Mouse (Mus musculus) megakaryocyte, adult 5-6 weeks (primary cell): ENCODE measurements around the gene Pgc. TPM values are rescaled to one million over a fixed set of nuclear protein-coding genes. Genes with fewer than 3 reads are reported as not detected.
A peak's percentile ranks its signal among the peaks of the same experiment; 100 is the strongest.

Experiments
- ATAC-seq: 2 replicates; pipeline ENCODE4 v1.8.0; 2016; ENCODE audit warnings: mild to moderate bottlenecking, inconsistent platforms; ENCODE audit not compliant: poor library complexity, severe bottlenecking
- total RNA-seq, 2 experiments: library from RNA; stranded (forward) in 1 of 2; stranded (reverse) in 1 of 2; fragments of 153-499, 151-499 nt in 1 of 2; fragments of 221-1000, 200-1000 nt in 1 of 2; gene quantifications; 2 replicates each; pipeline versions ENCODE4 v1.2.3 to v1.2.4; 2015 to 2017

The Pgc gene
- total RNA-seq, 2 experiments from 2014 or later = not detected

DNA sequence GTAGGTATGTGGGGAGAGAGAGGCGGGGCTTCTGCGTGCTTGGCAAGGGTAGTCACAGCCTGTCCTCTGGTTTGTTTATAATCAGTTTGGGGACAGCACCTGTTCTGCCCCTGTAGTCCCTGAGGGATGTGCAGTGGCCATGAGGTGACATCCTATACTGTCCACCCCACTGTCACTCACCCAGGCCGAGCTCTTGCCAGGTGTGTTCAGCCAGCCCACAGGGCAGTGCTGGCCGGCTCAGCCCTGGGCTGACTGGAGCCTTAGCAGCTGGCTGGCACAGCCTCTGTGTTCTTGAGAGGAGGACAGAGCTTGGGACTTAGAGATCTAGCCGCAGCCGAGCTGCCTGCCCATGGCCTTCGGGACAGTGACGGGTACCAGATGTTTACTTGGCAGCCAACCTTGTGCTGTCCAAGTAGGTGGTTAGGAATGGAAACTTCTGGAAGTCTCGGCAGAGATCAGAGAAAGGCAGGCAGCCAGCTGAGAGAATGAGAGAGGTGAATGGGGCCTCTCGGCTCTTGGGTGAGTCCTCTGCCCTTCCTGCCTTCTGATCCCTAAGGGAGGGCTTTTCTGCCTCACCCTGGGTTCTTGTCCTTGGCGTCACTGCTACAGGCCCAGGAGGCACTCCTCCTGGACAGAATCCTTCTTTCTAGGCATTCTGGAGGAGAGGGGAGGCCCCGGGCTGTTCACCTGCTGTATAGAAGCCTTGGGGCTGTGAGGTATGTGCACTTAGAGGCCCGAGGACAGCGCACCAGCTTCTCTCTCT, 22.3 kb downstream of the Pgc start:
- no peak for ATAC-seq

DNA sequence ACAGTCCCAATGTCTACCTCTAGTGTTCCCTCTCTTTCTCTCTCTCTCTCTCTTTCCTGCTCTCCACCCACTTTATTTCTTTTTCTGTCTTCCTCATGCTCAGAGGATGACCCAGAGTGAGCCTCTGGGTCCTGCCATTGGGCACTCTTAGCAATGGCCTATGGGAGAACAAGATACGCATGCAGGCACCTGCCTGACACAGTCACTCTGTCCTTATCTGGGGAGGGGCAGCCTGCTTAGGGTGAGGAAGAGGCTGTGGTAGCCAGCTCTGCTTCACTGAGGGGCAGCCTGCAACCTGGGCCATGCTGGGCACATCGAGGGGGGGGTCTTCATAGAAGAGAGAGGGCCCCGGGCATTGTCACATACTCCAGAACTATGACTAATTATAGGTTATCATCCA, 23.0 kb downstream of the Pgc start:
- no peak for ATAC-seq

DNA sequence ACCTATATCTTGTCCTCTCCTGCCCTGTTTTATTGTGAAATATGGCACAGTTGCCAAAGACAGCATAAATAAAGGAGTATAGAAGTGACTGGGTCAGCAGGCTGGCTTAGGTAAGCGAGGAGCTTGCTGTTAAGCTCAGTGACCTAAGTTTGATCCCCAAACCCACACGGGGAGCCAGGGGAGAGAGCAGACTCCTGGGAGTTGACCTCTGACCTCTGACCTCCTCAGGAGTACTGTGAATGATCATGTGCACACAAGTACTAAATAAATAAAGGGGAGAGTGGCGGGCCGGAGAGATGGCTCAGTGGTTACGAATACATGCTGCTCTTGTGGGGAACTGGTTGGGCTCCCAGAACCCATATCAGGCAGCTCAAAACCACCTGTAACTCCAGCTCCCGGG, 23.5 kb downstream of the Pgc start:
- no peak for ATAC-seq

DNA sequence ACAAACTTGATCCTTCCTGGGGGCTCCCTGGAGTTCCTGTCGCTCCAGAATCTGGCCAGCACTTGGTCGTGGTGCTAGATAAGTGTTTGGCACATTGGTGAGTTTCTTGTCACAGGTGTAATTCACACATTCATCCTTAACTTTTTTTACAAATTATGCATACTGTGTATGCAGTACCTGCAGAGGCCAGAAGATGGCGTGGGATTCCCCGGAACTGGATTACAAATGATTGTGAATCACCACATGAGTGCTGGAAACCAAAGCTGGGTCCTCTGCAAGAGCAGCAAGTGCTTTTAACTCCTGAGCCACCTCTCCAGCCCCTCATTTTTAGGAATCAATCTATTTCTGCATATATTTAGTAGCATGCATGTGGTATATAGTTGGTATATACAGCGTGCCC, 25.2 kb downstream of the Pgc start:
- ATAC-seq = no peak

- no peak for ATAC-seq
These were observed 26.6 kb downstream of the Pgc start for GRCm38 (mm10) chr17:47753130-47753775.

- peak; percentile 98 for ATAC-seq
These were observed 27.6 kb downstream of the Pgc start for GRCm38 (mm10) chr17:47754246-47754645.

DNA sequence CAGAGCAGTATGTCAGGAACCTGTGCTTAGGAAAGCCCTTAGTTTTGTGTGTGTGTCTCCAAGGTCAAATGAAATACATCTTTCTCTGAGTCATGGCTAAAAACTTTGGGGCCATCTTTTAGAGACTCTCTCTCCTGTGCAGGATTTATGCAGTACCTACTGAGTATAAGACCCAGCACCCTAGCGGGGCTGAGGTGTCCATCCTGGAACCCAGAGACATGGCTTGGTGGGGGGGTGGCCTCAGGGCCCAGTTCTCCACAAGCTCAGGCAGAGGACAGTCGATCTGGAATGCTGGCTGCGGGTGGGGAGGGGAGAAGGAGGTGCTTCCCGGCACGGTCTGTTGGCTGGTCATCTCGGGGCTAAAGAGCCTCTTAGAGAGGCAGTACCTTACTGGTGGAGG, 29.7 kb downstream of the Pgc start:
- ATAC-seq = no peak

GRCm38 (mm10) chr17:47757056-47757610, 30.5 kb downstream of the Pgc start:
- ATAC-seq = no peak

DNA sequence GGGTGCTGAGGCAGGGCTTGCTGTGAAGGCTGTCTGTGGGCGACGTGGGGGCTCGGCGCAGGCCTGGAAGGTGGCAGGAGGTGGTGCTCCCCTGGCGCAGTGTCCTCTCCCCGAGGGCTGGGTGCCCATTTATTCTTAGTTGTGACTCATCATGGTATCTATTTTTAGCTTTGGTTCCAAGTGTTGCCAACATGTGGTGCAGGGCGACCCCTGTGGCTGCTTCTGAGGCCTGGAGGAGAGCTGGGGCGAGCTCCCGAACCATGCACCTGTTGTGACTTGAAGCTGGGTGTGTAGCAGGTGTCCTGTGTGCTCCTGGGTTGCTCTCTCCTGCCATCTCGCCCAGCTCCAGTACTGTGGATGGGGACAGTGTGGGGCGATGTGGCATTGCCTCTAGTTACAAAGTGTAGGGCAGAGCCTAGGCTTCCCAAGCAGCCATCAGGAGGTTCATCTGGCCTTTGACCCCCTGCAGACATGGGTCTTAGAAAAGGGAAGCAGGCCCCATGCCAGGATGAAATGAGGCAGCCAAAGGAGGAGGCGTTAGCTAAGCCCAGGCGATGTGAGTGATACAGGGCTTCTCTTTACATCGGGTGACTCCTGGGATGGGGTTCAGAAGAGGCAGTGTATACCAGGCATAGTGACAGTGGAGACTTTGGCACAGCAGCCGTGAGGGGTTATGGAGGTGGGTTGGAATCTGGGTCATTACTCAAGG, 33.2 kb downstream of the Pgc start:
- peak; percentile 66 for ATAC-seq

- ATAC-seq = no peak
These were observed 35.4 kb downstream of the Pgc start for GRCm38 (mm10) chr17:47762028-47762427.

DNA sequence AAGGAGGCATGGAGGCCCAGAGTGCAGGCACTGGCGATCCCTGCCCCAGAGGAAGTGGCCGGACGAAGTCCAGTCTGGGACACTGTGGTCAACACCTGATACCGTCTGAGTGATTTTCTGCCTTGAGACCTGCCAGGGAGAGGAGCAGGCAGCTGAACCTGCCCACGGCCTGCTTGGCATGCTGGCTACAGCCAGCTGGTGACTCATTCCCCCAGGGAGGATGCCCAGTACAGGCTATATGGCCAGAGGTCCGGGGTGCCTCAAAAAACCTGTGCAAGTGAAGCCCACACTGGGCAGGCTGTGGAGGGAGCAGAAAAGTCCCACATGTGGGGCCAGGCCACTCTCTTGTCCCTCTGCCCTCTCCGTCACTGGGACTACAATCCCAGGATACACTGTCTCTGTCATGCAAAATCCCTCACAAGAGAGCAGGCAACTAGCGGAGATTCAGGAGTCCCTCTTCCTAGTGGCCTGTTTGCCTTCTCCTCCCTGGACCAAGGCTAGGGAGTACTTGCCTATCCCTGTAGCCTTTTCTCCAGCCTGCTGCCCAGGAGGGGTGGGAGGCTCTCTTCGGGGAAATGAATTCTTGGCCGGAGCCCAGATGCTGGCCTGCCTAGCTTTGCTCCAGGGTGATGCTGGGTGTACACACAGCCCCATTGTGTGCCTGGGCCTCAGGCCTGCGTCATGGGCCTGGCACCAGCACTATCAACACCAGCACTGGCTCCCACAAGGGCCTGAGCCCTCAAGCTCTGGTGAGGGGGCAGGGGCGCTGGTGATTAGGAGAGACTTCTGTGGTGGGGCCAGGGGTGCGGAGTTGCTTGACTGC, 36.1 kb downstream of the Pgc start:
- ATAC-seq = no peak

- ATAC-seq = no peak
These were observed 39.3 kb downstream of the Pgc start for GRCm38 (mm10) chr17:47765986-47766385.

DNA sequence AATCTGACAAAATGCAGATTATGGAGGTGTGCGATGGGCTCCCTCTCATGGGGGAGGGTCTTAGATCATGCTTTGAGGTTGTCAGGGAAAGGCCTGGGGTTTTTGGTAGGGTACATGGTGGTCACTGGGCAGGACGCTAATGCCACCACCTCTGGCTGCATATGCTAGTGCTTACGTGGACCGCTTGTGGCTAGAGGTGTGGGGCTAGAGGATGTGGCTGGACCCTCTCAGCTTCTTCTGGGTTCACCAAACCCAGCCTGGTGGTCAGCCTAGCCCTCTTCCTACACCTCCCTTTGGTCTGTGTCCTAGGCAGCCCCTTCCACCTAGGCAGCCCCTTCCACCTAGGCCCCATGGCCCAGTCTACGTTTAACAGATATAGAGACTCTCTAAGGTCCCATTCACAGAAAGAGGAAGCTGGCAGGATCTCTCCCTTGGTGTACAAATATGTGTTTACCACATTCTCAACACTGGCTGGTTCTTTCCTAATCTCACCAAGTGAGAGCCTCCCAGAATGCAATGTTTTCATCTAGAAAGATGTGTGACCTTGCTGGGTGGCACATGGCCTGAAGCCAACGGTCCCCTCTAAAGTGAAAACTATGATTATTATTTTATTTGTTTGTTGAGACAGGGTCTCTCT, 39.9 kb downstream of the Pgc start:
- peak; percentile 58 for ATAC-seq

- ATAC-seq = peak; percentile 39
These were observed 40.4 kb downstream of the Pgc start for GRCm38 (mm10) chr17:47767081-47767455.

DNA sequence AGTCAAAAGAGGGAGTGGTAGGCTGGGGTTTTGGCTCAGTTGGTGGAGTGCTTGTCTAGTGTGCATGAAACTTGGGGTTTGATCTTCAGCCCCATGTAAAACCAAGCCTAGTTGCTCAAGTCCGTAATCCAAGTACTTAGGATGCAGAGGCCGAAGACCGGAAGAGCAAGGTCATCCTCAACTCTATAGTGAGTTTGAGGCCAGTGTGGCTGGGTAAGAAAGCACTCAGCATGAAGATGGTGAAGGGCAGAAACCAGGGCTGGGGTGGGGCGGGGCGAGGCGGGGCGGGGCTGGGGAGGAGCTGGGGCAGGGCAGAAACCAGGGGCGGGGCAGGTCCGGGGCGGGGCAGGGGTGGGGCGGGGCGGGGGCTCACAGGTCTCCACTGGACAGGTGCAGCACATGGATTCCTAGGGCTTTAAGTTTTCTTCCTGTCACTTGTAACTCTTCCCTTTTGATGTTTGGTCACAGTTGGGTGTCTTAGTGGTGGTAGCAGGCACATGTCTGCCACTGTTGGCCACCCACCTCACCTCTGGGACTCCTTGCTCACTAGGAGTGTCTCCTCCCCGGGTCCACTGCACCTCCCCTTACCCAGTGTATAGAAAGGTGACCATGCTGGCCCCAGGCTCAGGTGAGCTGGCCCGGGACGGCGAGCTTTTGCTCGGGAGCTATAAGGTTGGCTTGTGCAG, 41.0 kb downstream of the Pgc start:
- ATAC-seq = no peak

GRCm38 (mm10) chr17:47768707-47769276, 42.1 kb downstream of the Pgc start:
- ATAC-seq = peak; percentile 63

GRCm38 (mm10) chr17:47769389-47770299, 43.0 kb downstream of the Pgc start:
- ATAC-seq = peak; percentile 6; the same call in 1 of the 2 replicates

DNA sequence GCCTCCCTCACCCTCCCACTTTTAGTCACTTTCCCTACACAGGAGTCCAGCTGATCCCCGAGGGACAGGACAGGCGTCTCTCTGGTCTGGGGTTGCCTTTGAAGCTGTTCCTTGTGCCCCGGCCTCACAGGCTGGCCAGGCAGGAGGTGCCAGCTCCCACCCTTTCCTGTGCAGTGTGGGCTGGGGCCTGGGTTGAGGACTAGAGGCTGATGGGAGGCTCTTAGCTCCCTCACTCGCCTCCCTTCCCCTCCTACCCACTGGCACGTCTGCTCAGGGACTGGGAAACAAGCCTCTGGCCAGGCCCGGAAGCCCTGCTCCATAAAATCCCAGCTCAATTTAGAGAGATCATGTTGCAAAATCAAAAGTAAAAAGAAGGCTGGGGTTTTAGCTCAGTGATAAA, 47.0 kb downstream of the Pgc start:
- no peak for ATAC-seq
